Mouse (Mus musculus) lung, postnatal 4 days (tissue): ENCODE data around the gene Farp2.

Experiments
- DNase-seq, 2 experiments: peaks; one replicate each; pipeline ENCODE4 v3.0.0; 2021

Farp2 gene

DNA sequence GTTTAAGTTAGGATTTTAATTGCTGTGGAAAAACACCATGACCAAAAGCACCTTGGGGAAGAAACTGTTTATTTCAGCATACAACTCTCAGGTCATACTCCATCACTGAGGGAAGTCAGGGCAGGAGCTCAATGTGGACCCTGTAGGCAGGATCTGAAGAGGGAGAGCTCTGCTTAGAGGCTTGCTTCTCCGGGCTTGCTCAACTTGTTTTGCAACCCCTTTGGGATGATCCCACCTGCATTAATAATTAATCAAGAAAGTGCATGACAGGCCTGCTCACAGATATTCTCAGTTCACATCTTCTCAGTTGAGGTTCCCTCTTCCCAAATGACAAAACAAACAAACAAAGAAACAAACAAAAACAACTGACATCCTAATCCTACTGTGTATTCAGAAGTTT lies 51.8 kb downstream of the Farp2 start:
- no peak for DNase-seq

DNA sequence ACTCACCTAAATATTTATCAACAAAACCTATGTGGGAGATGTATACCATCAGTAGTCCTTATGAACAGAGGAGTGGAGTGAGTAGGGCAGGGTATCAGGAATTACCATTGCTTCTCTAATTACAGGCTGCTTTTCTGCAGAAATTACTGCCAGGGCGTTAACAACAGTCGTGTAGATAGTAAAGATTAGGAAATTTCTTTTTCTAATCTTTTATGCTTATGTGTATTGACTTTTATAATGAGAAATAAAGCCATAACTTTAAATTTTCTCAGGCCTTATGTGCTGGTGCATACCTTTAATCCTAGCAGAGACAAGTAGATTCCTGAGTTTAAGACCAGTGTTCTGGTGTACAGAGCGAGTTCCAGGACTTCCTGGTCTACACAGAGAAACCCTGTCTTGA lies 52.9 kb downstream of the Farp2 start:
- DNase-seq: no peak

DNA sequence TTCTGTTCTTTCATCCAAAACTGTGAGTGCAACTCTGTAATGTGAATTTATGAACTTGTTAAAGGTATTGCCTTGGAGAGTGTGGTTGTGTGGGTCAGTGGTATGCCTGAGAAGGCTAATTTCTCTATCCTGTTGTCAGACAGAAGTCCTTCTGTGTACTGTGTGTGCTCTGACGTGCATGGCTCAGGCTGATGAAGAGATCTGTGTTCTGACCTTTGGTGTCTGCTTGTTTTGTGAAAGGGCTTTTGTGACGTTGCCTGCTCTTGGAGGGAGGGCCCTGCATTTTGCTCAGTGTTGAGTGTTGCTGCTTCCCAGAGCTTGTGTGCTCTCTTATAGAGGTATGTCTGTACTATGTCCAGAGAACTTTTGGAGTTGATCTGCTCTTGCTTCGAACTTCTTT lies 55.1 kb downstream of the Farp2 start:
- DNase-seq: no peak

DNA sequence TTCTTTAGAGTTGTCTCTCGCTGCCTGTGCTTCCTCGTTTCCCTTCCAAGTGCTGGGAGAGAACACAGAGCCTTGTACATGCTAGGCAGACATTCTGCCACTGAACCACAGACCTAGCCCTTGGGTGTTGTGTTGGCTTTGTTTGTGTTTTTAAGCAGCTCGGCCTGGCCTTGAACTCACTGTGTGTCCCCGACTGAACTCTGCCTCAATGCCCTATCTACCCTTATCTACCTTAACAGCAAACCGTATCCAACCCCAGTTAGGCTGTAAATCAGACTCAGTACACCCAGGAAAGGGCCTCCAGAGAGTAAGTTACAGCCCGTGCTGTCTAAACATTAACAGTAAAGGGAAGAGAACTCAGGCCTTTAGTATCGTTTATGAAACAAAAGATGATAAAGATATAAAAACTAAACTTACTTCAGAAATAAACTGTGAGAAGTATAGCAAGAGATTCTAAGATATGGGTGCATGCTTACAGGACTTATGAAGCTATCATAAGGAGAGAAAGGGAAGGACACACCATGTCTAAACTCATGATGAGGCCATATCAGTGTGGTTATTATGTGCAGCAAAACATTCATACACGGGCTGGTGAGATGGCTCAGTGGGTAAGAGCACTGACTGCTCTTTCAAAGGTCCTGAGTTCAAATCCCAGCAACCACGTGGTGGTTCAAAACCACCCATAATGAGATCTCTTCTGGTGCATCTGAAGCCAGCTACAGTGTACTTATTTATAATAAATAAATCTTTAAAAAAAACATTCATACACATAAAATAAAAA lies 56.0 kb downstream of the Farp2 start:
- DNase-seq: no peak

DNA sequence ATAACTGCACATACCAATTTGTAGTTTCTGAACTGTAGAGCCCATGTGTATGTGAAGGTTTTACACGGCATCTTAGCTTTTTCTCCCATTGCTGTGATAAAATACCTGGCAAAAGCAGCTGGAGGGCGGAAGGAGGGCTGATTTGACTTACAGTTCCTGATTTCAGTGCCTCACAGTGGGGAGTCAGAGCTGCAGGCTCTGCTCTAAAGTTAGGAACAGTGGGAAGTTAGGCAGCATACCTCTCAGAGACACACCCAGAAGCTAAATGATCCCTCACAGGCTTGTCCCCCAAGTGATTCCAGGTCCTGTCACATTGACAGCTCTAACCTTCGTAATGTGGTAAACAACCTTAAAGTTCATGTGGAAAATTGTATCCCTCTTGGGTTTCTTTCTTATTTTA lies 65.2 kb downstream of the Farp2 start:
- DNase-seq: no peak

DNA sequence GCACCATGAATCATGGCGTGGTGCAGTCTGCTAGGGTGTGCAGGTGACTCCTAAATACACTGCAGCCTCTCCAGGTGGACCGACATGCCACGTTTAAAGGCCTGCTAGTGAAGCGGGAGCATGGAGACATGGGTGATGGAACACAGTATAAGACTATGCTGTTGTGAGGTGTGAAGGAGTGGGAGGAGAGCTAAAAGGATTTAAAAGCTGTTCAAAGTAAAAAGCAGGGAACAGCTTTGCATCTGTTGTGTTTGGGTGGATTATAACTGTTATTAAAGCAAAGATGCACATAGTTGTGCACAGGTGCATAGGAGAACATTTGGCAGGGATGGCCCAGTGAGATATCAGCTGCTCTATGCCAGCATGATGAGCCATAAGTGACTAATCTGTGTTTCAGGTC lies 66.0 kb downstream of the Farp2 start:
- DNase-seq: no peak

DNA sequence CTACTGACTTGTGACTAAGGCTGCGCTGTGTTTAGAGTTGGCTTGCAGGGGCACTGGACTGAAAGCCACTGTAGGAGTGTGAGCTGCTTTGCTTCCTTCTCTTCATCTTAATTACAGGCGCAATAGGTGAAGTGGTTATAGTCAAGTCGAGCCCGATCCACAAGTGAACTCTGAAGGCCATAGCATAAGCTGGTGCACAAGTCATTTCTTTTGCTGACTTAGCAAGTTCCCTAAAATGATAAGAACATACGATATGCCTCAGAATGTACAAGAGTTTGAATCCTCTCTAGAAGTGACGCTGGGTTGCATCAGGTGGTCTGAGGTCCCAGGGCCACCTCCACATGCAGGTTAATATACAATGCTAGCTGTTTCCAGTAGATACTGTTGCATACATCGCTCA lies 69.7 kb downstream of the Farp2 start:
- no peak for DNase-seq

DNA sequence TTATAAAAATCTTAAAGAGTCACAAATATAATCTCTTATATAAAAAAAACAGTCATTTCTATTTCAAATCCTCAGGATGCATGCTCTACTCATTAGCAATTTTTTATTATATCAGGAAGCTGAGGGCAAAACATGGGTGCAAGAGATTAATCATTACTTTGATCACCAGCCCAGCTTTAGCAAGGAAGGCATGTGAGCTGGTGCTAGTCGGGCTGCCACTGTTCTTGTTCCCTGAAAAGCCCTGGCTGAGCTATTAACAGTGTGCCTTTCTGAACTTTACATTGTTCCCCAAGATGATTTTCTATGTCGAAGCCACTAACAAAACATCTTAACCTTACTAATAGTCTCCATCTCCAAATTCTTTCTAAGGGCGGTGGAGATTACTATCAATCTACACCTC lies 76.5 kb downstream of the Farp2 start:
- no peak for DNase-seq

DNA sequence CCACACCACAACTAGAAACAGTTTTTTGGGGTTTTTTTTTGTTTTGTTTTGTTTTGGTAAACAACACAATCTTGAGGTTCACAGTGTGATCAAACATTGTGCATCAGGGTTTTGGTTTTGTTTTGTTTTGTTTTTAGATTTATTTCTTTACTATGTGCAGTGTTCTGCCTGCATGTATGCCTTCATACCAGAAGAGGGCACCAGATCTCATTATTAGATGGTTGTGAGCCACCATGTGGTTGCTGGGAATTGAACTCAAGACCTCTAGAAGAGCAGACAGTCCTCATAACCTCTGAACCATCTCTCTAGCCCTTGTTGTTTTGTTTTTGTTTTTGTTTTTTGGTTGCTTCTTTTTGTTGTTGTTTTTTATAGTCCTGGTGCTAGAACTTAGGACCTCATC lies 82.1 kb downstream of the Farp2 start:
- no peak for DNase-seq

DNA sequence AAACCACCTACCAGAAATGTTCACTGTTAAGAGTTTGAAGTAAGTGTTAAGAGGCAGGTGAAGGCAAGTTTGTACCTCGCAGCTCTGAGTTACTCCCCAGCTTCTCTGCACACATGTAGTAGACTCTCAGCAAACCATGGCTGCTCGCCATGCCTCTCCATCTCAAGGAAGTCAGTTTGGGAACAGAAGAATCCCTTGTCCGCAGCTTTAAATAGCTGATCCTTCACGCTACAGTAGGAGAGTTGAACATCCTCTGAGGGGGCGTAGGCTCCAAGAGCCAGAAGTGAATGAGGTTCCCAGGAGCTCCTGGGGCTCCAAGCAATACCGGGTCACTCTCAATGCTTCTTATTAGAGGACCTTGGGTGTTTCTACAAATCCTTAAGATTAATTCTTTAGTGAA lies 84.0 kb downstream of the Farp2 start:
- DNase-seq: no peak

DNA sequence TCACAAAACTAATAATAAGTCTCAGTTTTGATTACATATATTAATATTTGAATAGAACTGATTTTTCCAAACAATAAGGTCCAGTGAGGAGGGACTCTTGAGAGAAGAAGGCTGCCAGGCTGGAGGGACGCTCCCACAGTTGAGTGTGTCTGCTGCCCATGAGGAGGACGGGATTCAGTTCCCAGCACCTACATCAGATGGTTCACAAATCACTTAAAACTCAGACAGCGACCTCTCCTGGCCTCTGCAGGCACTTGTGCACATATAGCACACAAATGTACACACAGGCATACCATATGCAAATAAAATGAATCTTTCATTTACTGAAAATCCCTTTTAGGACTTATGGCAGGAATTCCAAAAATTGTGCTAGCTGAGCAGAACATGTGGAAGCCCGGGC lies 91.0 kb downstream of the Farp2 start:
- DNase-seq: no peak

DNA sequence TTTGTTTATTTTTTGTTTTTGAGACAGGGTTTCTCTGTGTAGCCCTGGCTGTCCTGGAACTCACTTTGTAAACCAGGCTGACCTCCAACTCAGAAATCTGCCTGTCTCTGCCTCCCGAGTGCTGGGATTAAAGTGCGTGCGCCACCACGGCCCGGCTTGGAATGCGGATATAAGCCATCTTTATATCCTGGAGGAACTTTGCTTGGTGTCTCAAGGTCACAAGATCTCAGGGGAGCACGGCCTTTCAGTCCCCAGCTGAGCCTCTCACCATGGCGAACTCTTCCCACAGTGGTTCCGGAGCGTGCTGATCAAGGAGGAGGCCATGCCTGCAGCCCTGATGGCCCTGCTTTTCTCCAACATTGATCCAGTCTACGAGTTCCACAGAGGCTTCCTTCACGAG lies 92.0 kb downstream of the Farp2 start:
- no peak for DNase-seq

DNA sequence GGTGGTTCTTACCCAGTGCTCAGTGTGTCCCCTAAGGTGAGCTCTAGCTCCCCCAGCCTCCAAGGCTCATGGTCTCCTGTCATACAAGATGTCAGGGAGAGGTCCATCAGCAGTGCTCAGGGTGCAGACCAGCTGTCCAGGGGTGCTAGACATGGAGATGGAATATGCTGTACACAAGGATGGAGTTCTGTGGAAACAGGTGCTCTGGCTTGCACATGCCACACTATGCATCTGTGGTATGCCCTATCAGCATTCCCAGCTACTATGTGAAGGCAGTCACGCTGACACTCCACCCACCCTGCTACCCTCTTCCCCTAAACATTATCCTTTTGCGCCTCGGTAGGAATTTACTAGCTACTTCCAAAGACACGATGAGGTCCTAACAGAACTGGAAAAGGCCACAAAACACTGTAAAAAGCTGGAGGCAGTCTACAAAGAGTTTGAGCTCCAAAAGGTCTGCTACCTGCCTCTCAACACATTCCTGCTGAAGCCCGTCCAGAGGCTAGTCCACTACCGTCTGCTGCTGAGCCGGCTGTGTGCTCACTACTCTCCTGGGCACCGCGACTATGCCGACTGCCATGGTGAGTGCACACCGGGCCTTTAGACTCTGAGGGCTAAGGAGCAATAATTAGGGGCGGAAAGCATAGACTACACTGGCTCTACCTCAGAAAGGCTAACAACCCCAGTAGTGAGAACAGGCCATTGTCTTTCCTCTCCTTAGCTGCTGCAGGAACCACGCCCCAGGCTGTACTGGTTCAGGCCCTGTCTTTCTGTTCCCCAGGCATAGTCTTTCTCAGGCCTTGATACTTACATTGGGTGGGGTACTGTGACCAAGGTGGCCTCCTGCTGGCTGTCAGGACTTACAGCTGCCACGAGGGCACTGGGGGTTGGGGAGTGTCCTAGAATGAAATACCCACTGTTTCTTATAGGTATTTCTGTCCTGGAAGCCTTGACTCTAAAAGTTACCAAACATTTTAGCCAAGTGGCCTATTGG lies 95.5 kb downstream of the Farp2 start:
- DNase-seq: no peak

DNA sequence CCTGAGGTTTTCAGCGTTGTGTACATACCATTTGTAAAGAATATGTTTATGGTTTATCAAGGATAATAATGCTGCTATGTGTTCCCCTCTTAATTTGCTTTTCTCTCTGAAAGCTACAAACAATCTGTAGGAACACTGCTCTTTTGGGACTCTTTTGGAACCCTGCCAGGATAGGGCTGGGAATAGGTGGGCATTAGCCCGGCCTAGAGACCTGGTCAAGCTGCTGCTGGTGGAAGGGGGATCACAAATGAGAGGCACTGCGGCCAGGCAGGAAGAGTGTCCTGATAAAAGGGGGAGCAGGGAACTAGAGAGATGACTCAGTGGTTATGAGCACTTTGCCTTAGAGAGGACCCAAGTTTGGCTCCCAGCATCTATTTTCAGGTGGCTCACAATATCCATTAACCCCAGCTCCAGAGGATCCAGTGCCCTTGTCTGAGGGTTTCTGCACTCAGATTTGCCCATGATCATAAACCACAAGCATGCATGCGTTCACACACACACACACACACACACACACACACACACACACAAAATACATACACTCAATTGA lies 96.9 kb downstream of the Farp2 start:
- DNase-seq: no peak

DNA sequence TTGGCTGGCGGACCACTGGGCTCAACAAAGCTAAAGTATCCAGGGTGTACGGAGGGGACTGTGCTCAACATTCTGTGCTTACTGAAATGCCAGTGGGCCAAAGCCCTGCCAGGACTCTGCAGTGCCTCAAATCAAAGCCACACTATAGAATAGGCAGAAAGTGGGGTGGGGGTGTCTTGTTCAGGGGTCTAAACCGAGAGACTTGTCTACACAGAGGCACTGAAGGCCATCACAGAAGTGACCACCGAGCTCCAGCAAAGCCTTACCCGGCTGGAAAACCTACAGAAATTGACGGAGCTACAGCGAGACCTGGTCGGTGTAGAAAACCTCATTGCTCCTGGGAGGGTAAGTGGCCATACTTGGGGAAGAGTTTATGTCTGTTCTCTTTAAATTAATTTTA lies 97.9 kb downstream of the Farp2 start:
- no peak for DNase-seq

DNA sequence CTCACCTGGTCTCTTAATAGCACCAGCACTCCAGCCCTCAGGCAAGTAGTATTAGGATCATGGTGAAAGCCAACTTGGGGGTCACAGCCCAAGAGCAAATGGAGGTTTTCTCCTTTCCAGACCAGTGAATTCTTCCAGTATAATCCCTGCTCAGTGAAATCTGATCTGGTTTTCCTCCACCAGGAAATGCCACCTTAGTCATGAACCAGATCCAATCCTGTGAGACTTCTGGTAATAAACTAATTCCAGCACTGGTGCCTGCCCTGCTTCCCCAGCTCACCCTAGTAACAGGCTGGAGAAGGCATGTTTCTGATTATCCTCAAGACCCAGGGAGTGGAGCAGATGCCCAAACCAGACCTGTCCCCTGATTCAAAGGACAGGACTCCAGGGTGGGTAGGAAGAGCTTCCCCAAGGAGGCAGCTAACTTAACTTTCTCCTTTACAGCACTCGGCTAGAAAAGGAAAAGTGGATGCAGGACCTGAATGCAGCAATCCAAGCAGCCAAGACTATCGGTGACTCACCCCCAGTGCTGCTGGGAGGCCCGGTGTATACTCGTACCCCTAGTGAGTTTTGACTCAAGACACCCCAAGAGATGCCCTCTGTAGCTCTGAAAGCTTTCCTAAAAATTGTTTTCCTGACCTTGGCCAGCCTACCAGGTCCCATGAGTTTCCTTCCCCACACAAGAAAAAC lies 106.3 kb downstream of the Farp2 start:
- DNase-seq: no peak

DNA sequence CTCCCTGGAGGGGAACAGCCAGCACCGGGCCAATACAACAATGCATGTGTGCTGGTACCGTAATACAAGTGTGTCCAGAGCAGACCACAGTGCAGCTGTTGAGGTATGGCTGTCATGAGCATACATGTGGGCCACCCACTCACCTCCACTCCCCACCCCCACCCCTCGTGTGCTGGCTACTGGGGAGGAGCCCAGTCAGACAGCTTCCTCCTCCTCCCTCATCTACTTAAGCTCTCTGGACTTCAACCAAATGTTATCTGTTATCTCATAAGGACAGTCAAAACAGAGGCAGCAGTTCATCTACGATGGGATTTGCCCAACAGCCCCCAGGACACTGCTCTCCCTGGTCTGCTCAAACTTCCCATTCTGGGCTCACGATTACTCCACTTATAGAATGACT lies 107.1 kb downstream of the Farp2 start:
- no peak for DNase-seq

DNA sequence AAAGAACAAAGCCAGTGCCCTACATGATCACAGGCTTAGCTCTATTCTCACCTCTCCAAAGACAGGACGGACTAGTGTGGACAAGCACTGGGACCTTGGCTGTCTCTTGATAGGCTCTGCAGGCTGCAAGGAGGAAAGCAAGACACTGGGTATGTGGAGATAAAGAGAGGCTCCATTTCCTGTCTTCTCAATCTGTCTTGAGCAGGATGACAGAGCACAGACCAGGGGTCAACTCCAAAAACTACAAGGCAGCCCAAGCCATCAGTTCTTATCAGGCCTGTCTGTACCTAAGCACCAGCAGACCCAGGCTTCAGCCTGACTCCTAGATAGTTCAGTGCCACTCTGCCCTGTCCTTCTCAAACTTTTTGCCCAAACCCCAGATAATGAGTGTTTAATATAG lies 112.6 kb downstream of the Farp2 start:
- DNase-seq: no peak

DNA sequence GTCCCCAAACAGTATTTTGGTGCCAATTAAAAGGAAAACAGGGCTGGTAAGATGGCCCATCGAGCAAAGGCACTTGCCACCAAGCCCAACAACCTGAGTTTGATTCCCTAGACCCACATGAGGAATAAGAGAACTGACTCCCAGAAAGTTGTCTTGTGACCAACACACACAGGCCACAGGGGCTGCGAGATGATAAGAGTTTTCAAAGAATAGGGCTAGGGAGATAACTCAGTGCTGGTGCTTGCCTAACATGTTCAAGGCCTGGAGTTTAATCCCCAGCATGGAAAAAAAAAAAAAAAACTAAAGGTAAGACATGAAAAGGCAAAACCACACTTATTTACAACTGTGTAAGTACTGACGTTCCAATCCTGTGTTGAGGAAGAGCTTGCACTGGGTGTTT lies 118.9 kb downstream of the Farp2 start:
- no peak for DNase-seq

DNA sequence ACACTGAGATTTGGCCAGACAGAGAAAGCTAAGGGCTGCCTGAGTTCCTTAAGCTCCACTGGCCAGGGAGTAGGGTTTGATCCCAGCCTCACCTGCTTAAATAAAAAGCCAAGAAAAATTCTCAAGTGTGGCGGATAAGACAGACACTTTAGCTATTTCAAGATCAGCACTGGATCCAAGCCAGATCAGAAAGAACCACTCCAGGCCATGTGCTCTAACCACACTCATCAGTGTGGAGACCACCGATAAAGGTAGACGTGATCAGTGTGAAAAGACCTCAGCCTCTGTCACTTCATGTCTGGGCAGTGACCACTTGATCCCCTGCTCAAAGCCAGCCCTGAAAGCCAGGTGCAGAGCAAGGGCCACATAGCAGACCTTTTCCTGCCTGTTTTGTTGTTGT lies 120.8 kb downstream of the Farp2 start:
- no peak for DNase-seq

DNA sequence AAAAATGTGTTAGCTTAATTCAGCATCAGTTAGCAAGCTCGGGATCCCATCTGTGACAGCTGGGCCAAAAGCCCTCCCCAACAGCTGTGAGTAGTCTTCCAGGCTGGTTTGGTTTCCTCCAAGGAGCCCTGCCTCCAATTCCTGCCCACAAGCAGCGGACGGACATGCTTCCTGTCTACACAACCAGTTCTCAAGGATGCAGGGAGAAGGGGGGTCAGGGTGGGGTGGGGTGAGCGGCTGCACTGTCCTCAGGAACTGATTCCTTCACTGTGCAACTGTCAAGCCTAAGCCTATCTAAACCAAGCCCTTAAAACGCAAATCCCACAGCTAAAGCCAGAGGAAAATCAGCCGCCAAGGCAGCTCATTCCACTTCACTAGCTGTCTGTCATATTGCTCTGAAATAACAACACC lies 122.6 kb downstream of the Farp2 start:
- DNase-seq: peak; percentile 63 to 80

DNA sequence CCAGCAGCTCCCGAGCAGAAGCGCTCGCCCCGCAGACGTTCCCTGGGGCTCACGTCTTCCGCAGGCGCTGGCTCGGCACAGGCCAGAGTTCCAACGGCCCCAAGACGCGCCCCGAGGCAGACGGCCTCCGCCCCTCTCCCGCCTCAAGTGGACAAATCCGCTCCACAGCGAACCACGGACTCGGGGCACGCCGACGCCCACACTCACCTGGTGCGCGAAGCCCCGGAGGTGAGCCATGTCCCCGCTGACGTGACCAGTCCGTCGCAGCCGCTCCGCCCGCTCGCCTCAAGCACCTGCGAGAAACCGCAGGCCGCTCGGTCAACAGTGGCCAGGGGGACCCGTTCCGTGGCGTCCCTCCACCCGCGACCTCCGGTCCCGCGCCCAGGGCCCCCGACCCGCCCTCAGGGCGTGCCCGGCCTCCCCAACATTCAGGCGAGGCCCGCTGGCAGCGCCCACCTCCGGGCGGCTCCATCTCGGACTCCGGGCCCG lies 123.3 kb downstream of the Farp2 start:
- peak; percentile 74 to 84 for DNase-seq

DNA sequence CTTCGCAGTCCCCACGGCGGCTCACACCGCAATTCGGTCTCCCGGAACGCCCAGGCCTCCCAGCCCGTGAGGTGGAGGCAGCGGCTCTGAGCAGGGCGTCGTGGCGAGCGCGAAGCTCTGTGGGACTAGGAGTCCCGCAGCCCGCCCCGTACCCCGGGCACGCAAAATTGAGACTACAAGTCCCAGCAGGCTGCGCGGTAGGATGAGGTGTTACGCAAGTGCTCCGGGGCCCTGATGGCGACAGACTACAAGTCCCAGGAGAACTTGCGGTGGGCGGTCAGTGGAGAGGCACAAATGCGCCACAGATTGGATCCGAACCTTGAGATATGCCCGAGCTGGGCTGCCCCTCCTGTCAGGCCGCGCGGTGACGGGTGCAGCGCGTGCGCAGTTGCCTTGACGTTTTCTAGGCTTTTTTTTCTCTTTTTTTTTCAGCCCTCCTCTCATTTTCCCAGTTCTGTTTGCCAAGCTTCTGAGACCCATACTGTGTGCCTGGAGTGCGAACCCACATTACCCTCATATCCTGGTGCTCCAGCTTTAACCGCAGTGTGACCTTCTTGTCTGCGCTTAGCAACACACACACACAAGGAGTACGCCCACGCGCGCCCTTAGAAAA lies 123.8 kb downstream of the Farp2 start:
- DNase-seq: peak; percentile 99
